Mouse (Mus musculus) c-Kit-positive CD71-positive TER-119-negative erythroid progenitor cells, embryonic 14.5 days (primary cell): ENCODE results near the gene Galnt17.

Experiments
- DNase-seq: peaks from one replicate; pipeline ENCODE4 v3.0.0-alpha.2; 2013; ENCODE audit warnings: low read depth

The Galnt17 gene

DNA sequence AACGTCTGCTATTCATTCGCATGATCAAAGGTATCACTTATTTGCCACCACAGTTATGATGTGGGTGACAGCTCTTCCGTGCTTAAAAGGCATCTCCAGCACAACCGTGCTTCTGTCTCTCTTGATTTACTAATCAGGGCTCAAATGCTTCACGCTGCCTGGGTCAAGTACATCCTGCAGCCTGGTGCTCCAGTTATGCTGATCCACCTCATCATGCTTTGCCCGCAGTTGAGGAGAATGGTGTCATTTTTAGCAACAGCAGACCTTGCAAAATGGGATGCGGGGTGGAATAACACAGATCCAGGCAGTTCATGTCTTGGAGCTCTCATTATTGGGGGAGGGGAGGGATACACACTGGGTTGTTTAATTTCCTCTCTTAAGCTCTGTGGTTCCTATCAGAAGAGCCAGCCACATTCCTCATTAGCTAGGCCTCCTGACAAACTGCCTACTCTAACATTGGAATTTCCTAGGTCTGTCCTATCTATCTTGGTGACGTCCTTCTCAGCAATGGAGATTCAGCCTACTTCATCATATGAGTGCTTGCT, 187.9 kb downstream of the Galnt17 start:
- no peak for DNase-seq

DNA sequence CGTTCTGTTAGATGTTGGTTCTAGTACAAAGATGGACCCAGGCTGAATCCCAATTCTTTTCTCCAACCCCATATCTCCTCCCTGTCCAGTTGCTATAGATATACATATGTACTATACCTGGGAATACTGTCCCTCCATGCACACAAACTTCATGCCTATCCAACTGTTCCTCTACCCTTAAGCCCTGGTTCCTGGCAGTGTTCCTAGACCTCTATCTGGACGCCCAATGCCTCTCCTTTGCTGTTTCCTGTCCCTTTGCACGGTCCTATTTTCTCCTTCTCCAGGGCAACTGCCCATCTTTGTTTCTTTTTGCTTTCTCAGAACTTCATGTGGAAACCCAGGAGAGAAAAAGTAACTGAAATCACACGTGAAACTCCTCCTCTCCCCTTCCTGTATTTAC, 188.4 kb downstream of the Galnt17 start:
- DNase-seq: no peak

DNA sequence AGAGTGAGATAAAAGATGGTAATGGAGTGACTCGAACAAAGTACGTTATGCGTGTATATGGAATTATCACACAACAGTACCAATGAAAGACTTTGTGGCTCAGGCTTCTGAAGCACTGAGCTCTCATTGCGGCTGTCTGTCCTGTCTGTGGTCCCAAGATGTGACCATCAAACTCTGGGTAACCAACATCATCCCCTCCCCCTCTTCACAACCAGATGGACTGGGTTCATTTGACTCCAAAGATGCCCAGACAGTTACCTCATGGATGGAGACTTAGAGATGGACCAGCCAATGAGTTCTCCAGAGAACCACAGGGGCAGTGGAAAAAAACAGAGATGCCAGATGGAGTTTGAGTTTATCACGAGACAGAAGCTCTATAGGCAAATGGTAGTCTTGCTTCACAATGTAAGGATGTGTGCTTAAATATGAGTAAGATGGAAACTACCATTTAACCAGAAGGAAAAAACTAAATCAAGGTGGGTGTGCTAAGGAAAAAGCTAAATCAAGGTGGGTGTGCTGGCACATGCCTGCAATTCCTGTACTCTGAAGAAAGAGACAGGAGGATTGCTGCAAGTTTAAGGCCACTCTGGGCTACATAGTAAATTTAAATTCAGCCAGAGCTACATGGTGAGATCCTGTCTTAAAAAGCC, 190.8 kb downstream of the Galnt17 start:
- no peak for DNase-seq

DNA sequence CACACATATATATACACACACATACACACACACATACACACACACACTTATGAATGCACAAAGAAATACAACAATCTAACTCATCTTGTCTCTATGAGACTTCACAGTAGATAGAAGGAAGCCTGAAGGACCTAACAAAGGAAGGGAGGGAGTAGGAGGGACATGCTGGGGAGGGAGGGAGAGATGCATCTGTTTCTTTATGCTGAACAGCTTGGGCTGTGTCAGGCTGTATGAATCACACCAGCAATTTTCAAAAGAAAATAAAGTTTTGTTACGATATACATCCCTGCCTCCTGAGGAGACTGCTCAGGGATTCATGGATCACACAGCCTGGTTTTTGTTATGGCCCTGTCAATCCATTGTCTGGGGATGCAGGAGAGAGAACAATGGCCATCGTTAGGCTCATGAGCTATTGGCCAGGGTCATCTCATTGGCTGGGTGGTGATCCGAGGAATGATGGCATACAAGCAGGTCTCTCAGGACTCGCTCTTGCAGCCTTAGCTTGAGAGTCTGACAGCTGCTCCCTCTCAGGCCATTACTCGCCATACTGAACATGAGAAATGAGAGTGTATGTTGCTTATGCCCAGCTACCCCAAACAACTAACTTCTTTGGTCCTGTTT, 194.3 kb downstream of the Galnt17 start:
- no peak for DNase-seq

DNA sequence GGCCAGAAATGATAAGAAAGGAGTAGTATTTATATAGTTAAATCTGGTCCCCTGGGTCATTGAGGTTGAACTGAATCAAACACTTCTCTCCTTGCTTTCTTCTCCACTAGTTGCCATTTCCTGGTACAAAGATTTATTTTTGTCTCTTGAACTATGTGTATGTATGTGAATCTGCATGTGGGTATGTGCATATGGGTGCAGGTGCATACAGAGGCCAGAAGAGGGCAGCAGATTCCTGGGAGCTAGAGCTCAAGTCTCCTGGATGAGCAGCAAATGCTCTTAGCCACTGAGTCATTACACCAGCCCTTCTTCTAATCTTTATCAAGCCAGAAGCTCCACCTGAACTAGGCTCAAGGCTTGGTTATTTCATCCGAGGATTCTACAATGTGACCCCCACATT, 201.1 kb downstream of the Galnt17 start:
- DNase-seq: no peak

DNA sequence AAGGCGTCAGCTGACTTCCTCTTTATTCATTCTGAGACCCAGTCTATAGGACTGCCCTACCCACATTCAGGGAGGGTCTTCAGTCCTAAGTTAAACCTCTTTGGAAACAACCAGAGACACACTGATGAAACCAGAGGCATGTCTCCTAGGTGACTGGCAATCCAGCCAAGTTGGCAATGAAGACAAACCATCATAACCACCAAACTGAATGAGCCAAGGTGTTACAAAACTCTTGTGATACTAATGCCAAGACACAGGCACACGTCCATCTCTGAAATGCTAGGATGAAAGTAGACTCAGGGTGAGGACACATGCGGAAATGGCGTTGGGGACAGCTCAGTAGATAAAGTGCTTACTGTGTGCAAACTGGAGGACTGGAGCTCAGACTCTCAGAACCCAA, 211.5 kb downstream of the Galnt17 start:
- no peak for DNase-seq

DNA sequence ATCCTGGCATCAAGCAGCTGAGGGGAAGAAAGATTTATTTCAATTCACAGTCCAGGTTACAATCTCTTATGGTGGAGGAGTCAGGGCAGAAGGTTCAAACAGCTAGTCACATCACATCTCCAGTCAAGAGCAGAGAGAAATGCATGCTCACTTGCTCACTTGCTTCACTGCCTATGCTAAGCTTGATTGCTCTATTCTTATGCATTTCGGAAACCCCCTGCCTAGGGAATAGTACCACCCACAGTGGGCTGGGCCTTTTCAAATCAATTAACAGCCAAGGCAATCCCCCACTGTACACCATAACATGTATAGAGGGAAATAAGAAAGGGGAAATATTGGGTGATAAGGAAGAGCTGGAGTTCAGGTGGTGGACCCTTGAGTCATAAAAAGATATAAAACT, 212.7 kb downstream of the Galnt17 start:
- DNase-seq: no peak

DNA sequence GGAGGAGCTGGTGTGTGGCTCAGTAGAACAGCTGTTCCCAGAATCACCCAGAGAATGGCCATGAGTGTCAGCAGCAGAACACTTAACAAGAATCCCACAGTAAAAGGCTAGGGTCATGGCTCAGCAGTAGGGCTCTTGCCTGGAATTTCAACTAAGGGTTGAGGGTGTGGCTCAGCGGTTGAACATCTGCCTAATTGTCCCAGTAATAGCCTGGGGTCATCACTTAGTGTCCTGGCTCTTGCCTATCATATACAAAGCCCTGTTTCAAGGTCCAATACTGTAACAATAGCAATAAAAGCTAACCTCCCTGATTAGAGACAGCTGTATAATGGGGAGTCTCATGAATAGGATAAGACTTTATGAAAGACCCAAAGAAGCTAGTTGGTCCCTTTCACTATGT, 213.5 kb downstream of the Galnt17 start:
- no peak for DNase-seq

DNA sequence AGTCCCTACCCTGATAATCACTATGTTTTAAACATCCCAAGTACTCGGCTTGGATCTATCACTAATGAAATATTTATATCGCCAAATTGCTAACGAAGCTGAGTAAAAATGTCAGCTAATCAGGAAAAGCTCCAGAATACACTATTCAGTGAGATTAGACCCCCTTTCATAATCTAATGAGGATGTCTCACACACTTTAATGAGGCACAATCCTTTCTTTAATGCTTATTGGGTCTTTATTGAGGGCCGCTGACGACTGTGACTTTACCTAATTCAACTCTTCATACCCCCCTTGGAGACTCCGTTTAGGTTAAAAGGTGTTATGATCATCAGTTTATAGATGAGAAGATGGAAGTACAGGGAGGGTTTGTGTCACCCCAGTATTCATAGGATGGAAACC, 214.2 kb downstream of the Galnt17 start:
- no peak for DNase-seq

DNA sequence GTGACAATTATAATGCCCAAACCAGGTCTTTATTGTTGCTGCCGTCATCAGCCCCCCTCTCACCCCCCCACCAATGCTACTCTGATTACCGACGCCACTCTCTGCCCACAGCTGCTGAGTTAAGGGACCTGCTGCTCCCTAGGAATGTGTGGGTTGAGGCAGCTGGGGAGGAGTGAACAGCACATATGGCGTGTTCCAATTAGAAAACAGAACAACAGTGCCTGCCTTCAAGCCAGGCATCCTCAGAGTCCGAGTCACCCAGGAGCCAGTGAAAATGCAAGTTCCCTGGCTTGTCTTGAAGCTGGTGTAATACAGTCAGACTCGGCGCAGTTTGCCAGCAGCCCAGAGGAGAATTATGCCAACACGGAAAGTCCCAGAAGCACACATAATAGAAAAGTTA, 218.4 kb downstream of the Galnt17 start:
- no peak for DNase-seq

DNA sequence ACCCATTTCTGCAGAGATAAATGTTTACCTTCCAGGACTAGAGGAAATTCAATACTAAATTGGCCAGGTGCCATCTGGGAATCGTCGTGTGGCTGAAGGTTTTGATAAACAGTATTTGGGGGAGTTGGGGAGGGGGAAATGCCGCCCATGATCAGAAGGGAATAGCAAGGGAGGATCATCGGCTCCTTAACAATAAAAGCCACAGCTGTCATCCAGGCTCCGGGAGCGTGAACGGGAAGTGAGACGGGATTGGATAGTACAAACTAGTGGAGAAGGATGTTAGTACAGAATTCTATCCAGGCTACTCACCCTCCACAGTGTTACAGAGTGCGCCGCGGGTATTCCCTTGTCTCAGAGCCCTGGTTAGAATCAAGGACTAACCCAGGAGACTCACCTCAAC, 219.4 kb downstream of the Galnt17 start:
- no peak for DNase-seq

DNA sequence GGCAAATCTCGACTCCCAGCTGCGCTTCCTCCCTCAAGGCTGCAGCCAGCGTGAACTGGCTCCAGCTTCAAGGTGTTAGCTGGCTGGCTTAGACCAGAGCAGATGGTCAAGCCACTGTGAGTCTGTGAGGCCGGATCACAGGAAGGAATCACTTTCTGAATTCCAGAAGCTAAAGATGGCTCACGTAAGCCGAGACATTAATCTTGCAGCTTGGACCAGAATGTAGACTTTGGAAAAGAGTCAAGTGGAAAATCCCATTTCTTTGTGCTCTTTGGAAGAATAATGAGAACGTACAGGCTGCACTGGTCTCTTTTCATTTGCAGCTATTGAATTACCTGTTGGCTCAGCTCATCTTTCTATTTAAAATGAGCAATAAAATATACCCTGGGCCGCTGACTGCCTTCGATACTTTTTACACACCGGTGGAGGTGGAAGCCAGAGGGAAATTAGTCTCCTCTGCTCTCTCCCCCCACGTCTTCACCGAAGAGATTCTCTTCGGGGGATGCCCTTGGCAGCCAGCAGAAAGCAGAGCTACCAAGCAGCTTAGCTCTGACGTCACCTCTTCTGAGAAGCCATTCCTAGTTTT, 225.1 kb downstream of the Galnt17 start:
- DNase-seq: no peak

DNA sequence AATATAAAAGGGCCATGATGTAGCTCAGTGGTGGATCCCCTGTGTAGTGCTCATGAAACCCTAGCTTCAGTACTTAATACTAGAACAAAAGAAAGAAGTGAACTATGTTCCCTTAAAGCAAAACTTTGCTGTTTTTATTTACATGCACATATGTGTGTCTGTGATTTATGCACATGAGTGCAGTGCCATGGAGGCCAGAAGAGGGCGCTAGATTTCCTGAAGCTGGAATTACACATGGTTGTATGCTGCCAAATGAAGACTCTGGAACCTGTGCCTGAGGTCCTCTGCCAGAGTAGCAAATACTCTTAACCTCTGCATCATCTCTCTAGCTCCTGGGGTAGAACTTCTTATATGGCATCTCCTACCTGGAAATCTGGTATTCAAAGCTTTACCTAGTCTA, 230.6 kb downstream of the Galnt17 start:
- no peak for DNase-seq

DNA sequence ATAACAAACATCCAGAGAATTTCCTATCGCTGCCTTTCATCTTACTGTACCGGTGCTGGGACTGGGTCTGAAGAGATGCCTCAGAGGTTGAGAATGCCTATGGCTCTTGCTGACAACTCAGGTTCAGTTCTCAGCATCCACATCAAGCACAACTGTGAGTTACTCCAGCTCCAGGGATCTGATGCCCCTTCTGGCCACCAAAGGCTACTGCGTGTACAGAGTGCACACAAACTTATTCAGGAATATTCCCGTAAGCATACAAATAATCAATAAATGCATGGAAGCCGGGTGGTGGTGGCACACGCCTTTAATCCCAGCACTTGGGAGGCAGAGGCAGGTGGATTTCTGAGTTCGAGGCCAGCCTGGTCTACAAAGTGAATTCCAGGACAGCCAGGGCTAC, 232.5 kb downstream of the Galnt17 start:
- DNase-seq: no peak

DNA sequence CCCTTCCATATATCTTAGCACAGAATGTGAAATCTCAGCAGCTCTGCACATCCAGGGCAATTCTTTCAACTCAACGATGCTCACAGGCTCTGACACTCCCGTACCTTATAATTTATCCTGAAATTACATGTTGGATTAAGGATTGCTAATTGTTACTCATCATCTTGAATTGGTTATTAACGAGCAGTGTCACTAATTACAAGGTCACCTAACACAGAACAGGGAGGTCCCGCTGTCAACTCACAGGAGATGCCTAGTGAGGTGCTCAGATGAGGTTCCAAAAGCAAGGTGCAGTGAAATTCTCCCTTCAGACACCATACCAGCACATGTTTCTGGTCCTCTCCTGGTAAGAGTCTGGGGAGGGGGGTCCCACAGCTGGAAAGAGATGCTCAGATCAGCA, 234.0 kb downstream of the Galnt17 start:
- DNase-seq: no peak

DNA sequence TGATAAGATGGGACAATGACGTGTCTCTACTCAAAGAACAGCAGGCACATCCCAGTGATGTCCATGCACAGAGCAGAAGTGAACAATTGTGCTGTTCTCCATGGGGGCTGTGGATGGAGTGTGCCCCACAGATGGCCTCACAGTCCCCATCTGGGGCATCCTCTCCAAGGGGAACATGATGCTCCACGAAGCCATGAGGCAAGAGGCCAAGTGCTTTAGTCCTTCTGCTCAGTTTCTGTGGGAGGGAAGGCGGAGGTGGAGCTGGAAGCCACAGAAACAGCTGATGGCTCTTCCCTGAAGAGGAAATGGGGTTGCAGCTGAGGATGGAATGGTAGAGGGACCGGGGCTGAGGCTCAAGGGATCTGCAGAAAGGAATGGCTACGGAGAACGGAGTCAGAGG, 243.1 kb downstream of the Galnt17 start:
- DNase-seq: no peak

DNA sequence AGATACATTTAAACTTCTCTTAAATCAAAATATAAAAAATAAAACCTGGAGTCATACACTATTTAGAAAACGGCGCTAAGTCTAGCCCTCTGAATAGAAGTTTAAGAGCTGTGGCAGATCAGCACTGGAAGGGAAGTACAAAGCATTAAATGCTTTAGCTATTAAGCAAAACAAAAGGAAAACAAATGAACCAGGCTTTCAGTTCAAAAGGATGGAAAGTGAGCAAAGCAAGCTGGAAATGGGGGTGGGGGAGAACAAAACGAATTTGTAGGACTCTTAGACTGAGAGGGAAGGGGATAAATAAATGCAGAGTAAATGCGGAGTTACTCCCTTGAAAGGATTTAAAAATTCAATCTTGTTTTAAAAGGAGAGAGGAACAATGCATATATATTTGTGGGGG, 259.8 kb downstream of the Galnt17 start:
- no peak for DNase-seq

DNA sequence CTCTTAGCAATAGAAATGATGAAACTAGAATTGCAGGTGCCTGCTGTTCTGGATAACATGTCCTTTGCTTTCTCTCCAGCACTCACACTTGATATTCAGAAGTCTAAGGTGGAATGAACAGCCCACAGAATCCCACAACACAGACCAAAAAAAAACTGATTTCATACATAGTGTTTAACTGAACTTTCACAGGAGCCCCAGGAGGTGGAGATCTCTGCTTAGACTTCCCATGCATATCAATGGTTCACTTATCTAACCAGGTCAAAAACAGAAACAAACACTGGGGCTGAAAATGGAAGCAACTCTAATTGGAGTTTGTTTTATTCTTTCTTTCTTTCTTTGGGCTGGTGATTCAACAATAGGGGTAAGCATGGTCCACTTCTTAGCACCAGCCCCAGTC, 265.2 kb downstream of the Galnt17 start:
- DNase-seq: no peak

DNA sequence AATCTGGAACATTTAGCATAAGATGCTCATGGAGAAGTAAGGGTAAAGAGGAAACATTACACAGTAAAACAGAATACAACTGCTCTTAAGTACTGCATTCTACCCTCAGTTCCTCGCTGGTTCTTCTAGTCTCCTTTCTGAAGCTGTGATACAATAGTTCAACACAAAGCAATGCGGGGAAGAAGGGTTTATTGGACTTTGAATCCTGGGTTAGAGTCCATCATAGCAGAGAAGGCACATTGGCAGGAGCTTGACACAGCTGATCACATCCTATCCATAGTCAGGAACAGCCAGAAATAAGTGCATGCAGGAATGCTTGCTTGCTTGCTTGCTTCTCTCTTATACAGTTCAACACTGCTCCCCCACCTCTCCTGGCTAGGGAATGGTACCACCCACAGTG, 267.9 kb downstream of the Galnt17 start:
- DNase-seq: no peak

DNA sequence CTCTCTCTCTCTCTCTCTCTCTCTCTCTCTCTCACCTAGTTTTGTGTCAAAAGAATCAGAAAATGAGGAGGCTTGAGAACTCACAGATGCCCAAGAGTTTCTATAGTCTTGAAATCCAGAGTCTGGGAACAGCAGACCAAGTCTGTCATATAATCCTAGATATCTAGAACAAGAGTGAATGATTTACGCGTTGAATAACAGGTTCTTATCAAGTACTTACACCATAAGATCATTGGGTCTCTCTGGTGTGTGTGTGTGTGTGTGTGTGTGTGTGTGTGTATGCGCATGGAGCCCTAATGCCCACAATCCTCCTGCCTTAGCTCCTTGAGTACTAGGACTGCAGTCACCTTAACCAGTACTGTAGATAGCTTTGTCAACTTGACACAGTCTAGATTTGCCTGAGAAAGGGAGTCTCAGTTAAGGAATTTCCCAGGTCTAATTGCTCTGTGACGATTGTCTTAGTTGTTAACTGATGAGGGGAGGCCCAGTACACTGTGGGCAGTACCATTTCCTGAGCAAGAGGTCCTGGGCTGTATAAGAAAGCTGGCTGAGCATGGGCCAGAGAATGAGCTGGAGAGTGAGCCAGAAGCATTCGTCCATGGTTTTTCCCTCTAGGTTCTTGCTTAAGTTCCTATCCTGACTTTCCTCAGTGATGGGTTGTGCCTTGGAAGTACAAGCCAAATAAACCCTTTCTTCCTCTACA, 268.5 kb downstream of the Galnt17 start:
- DNase-seq: no peak

DNA sequence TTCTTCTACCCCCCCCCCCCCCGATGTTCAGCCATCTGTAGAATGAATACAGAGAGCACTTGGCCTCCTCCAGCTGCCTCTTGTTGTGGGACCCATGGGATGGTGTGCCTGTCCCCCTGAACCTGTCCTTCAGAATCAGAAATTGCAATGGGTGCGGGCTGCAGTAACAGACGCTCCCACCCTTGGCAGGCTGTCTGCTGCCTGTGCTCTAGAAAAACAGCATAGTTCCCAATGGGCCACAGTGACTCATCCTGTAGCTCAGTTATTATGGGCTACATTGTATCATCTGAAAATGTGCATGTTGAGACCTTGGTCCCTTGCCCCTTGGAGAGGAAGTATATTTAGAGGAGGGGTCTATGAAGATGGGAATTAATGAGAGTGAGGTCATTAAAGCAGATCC, 283.8 kb downstream of the Galnt17 start:
- DNase-seq: no peak

DNA sequence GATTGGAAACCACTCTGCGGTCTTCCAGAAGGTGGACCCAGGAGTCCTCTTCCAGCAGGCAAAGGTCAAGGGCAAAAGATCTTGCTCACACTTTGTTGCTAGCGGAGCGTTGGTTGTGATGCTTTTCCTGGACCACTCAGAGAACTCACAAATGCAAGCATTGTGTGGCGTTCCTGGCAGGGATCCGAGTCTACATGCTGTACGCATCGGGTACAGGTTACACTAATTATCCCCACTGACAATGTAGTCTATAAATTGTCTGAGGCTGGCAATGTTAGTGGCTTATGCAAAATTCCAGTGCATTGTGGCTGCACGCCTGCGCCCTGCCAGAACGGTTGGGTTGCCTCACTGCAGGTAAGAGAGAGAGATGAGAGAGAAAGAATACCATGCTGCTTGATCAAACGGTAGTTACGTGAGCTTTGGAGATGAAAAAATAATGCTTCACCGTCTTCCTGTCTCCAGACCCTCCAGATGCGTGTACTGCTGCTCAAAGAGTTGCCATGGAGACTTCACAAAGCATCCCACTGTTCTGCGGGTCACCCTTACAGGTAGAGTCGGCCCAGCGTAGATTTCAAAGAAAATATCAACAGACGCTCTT, 285.8 kb downstream of the Galnt17 start:
- DNase-seq: no peak

DNA sequence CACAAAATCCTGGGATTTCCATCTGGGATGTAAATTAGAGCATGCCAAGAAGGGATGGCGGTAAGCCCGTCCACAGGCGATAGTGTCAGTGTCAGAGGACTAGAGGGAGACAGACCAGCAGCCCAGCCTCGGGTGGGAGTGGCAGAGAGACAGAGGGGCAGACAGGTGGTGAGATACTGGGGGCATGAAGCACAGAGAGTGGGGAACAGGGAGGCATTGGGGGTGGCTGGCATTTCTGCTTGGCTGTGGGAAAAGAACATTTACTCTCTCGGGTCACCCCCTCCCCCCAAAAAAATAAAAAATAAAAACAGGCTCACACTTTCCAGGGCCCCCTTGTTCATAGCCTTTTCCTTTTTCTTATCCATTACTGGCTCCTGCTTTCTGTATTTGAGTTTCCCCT, 287.4 kb downstream of the Galnt17 start:
- DNase-seq: no peak
